Mouse (Mus musculus) ovary, postnatal 10 days (tissue): ENCODE measurements around the gene Sh2d1b1.
"Not testable (repeated sequence)": the region's sequence is repeated elsewhere in the genome, so short reads cannot be mapped to it uniquely, and the experiment has no call there.

Experiments
- DNase-seq: peaks from one replicate; pipeline ENCODE4 v3.0.0; 2022; ENCODE audit warnings: low spot score

Sh2d1b1 gene

DNA sequence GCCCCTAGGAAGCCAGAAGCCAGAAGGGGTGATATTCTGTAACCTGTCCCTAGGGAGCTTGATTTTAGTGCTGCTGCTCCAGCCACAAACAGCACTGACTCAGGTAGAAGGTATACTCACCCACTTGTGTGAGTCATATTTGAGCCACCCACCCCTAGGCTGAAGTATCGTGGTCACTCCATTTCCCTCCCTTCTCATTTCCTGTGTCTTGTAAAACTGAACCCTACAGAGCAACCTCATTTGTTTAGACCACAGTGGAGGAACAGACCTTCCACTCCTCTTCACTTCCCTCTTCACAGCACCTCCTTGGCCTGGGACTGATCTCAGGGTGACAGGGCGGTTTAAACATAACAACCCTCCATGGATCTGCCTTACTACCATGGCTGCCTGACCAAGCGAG is at the start of gene Sh2d1b1:
Gene Sh2d1b1 (plus strand): TSS at position 305 of the 400 bp plus-strand sequence.
- no peak for DNase-seq

DNA sequence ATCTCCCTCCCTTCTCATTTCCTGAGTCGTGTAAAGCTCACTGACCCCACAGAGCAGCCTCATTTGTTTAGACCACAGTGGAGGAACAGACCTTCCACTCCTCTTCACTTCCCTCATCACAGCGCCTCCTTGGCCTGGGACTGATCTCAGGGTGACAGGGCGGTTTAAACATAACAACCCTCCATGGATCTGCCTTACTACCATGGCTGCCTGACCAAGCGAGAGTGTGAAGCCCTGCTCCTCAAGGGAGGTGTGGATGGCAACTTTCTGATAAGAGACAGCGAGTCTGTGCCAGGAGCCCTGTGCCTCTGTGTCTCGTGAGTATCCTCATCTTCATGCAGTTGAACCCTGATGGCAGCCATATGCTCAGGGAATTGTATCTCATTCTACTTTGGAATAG is 44.4 kb upstream of the Sh2d1b1 start, which contains the start of gene Sh2d1b2:
Gene Sh2d1b2 (plus strand): TSS at position 62 of the 400 bp plus-strand sequence.
- not testable (repeated sequence) for DNase-seq

- DNase-seq, result no peak
These were observed 32.1 kb upstream of the Sh2d1b1 start for GRCm38 (mm10) chr1:170245016-170245415.

- no peak for DNase-seq
These were observed 22.1 kb upstream of the Sh2d1b1 start for GRCm38 (mm10) chr1:170254893-170255559.

GRCm38 (mm10) chr1:170255560-170255910 is 21.6 kb upstream of the Sh2d1b1 start:
- peak; percentile 58 for DNase-seq

GRCm38 (mm10) chr1:170270281-170270680 is 6.8 kb upstream of the Sh2d1b1 start:
- DNase-seq, result no peak

- no peak for DNase-seq
These were observed 6.4 kb upstream of the Sh2d1b1 start for GRCm38 (mm10) chr1:170270696-170271095.

- no peak for DNase-seq
These were observed 3.9 kb upstream of the Sh2d1b1 start for GRCm38 (mm10) chr1:170273252-170273651.

GRCm38 (mm10) chr1:170282415-170283129 is 5.5 kb downstream of the Sh2d1b1 start:
- DNase-seq, result no peak

- DNase-seq, result no peak
These were observed 15.3 kb downstream of the Sh2d1b1 start for GRCm38 (mm10) chr1:170292239-170292951.

- DNase-seq, result no peak
These were observed 16.1 kb downstream of the Sh2d1b1 start for GRCm38 (mm10) chr1:170293257-170293656.

DNA sequence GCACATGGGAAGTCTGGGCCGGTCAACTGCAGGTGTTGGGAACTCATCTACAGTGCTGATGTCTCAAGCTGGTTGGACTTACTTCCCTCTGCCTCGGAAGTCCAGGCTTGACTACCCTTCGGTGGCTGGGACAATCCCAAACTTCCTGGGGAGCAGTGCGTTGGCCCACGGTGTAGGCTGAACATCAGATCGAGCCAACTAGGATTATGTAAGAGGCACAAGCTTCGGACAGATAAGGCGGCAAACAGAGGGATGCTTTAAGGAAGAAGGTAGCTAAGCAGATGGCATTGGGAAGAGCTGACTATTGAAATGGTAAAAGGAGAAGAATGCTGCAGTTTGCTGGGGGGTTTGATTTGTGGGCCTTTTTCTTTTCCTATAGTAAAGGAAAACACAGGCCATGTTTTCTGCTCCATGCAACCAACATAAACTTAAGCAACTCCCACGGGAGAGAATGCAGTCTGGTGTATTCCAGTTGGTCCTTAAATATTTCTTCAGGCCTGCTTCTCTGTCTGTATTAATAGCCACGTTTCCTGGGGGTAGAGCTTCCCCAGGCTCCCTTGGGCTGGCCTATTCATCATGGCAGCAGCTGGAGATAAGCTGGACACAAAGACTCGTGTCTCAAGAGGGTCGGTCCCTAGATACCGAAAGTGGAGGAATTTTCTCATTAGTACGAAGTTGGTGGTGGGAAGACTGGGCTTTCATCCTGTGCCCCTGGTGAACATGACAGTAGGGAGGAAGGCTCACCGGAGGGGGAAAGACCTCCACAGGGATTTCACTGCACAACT is 17.9 kb downstream of the Sh2d1b1 start:
- DNase-seq, result no peak

- DNase-seq, result no peak
These were observed 22.4 kb downstream of the Sh2d1b1 start for GRCm38 (mm10) chr1:170299496-170299895.

- DNase-seq, result no peak
These were observed 24.6 kb downstream of the Sh2d1b1 start for GRCm38 (mm10) chr1:170301686-170302085.

DNA sequence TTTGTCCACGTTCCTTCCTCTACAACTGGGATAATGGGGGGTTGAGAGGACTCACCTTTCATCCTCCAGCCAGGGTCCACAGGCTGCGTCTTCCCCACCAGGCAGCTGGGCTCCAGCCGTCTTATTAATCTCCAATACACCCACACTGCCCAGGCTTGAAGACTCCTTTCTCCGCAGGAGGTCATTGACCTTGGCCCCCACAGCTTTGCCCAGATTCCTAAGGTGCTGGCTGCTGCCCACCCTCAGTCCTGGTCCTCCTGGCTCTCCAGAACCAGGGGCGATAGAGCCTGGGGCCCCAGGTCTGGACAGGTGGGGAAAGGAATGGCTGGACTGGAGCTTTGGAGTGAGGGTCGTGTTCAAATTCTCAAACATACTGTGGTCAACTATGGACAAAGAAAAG is 25.3 kb downstream of the Sh2d1b1 start:
- no peak for DNase-seq

DNA sequence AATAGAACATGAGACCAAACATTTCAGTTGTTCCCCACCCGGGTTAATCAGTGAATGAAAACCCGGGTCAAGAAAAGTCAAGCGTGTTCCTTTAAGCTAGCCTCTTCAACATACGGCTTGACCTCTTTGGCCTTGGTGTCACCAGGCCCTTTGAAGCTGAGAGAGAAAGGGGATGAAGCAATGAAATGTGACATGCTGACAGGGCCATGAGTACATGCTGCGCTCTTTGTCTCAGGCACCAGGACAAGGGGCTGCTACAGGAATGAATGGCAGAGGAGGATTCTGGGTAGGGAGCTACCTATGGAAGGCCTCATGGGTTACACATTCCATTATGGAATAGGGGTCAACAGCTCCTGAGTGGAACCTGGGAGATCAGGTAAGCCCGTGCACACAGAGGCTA is 26.0 kb downstream of the Sh2d1b1 start:
- no peak for DNase-seq

- no peak for DNase-seq
These were observed 27.9 kb downstream of the Sh2d1b1 start for GRCm38 (mm10) chr1:170305002-170305401.

GRCm38 (mm10) chr1:170306232-170306631 is 29.1 kb downstream of the Sh2d1b1 start, which contains the start of gene Gm7694:
TSS of gene Gm7694 (minus strand) at chr1:170306332.
- DNase-seq, result no peak

GRCm38 (mm10) chr1:170308503-170308902 is 31.4 kb downstream of the Sh2d1b1 start, which contains the start of gene Spata46:
TSS of gene Spata46 (plus strand) at chr1:170308803.
- no peak for DNase-seq

GRCm38 (mm10) chr1:170311431-170311830 is 34.3 kb downstream of the Sh2d1b1 start:
- DNase-seq, result no peak

GRCm38 (mm10) chr1:170322046-170322445 is 44.9 kb downstream of the Sh2d1b1 start:
- no peak for DNase-seq

DNA sequence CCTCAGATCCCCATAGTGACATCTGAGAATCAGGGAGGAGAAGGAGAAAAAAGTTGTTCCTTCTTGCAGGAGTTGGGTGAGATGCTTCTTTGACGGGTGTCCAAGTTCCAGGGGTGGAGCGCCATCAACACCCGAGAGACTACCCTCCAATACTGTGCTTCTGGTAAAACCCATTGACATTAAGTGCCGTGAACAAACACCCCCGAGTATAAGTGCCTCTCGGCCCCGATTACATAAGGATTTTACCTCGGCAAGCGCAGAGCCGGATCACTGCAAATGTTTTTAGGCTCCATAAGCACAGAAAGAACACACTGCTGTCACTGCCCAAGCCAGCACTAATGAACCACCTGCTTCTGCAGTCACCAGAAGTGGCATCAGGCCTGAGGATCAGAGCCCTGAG is 45.9 kb downstream of the Sh2d1b1 start:
- no peak for DNase-seq
